Mouse (Mus musculus) C2C12 (cell line): ENCODE data around the gene Mtg1.

Experiments used
- CEBPB ChIP-seq: IDR thresholded peaks from one replicate; pipeline ENCODE4 v1.6.1; 2011; ENCODE audit warnings: low read depth, mild to moderate bottlenecking, control low read depth, moderate library complexity
- CTCF ChIP-seq: IDR thresholded peaks from one replicate; pipeline ENCODE4 v1.5.1; 2011; ENCODE audit not compliant: control insufficient read depth, insufficient read depth, insufficient read length
- FOSL1 ChIP-seq: IDR thresholded peaks from one replicate; pipeline ENCODE4 v1.8.0; 2011; ENCODE audit warnings: mild to moderate bottlenecking, low read length; ENCODE audit not compliant: poor library complexity, insufficient read depth, severe bottlenecking
- MYOD1 ChIP-seq: IDR thresholded peaks from one replicate; pipeline ENCODE4 v1.6.1; 2011; ENCODE audit warnings: low read depth; ENCODE audit not compliant: control insufficient read depth, insufficient read length
- USF1 ChIP-seq: IDR thresholded peaks from one replicate; pipeline ENCODE4 v1.6.1; 2011; ENCODE audit warnings: low read depth, mild to moderate bottlenecking, control low read depth, moderate library complexity

- TF ChIP-seq CTCF (no peak), CEBPB (no peak), USF1 (no peak), MYOD1 (no peak), FOSL1 (no peak)
Measured at GRCm38 (mm10) chr7:140120484-140120883, 16.9 kb upstream of the Mtg1 start.
